Mouse (Mus musculus) megakaryocyte, embryonic 14.5 days (primary cell): ENCODE measurements around the gene Aff3. TPM values are rescaled to one million over a fixed set of nuclear protein-coding genes. Genes with fewer than 3 reads are reported as not detected.

Experiments used
- H3K27me3 ChIP-seq: replicated peaks from 2 replicates; pipeline ENCODE3; 2012; ENCODE audit warnings: inconsistent platforms
- H3K36me3 ChIP-seq: replicated peaks from 2 replicates; pipeline ENCODE3; 2012; ENCODE audit warnings: low read length, inconsistent platforms, mixed read lengths
- H3K4me1 ChIP-seq: 2 replicates; pipeline ENCODE4 v1.6.1; 2012; ENCODE audit warnings: inconsistent platforms
- H3K4me3 ChIP-seq: replicated peaks from 2 replicates; pipeline ENCODE3; 2012; ENCODE audit warnings: moderate library complexity, mild to moderate bottlenecking, inconsistent platforms
- H3K9me3 ChIP-seq: 2 replicates; pipeline ENCODE4 v1.6.1; 2012; ENCODE audit warnings: inconsistent platforms
- FLI1 ChIP-seq: IDR thresholded peaks from 2 replicates; pipeline ENCODE4 v1.6.1; 2012; ENCODE audit warnings: low read length, inconsistent platforms, mixed read lengths
- GATA1 ChIP-seq: IDR thresholded peaks from 3 replicates; pipeline ENCODE4 v1.6.1; 2012; ENCODE audit warnings: mixed read lengths, low read length, inconsistent platforms, borderline replicate concordance
- polyA plus RNA-seq: library from polyadenylated mRNA; stranded (reverse); fragments of >175 nt; gene quantifications from 2 replicates; pipeline ENCODE4 v1.2.3, GENCODE M21; 2012; ENCODE audit warnings: low replicate concordance; ENCODE audit not compliant: insufficient read depth

The Aff3 gene
- polyA plus RNA-seq, 1 experiment = 4.4 TPM

GRCm38 (mm10) chr1:38146008-38146407 lies 518.7 kb downstream of the Aff3 start:
- peaks cover 3% of the 10 kb centered on the region; the same call in 1 of the 2 replicates for H3K4me1 ChIP-seq
- H3K4me3 ChIP-seq = no peak overlapping the region
- H3K27me3 ChIP-seq = peaks cover 2% of the 10 kb centered on the region
- H3K36me3 ChIP-seq = no peaks in the 10 kb centered on the region
- no peak for TF ChIP-seq FLI1
- TF ChIP-seq GATA1 = no peak
- H3K9me3 ChIP-seq = peaks cover 10% of the 10 kb centered on the region

GRCm38 (mm10) chr1:38141371-38141770 lies 523.4 kb downstream of the Aff3 start:
- Histone ChIP-seq H3K36me3 (no peaks in the 10 kb centered on the region), H3K9me3 (peaks cover 5% of the 10 kb centered on the region; the same call in 1 of the 2 replicates), H3K4me1 (peaks cover 24% of the 10 kb centered on the region), H3K4me3 (no peak overlapping the region), H3K27me3 (peaks cover 2% of the 10 kb centered on the region)
- no peak for TF ChIP-seq GATA1
- TF ChIP-seq FLI1 = no peak

GRCm38 (mm10) chr1:38140911-38141310 lies 523.8 kb downstream of the Aff3 start:
- no peaks in the 10 kb centered on the region for H3K36me3 ChIP-seq
- peaks cover 2% of the 10 kb centered on the region for H3K27me3 ChIP-seq
- H3K9me3 ChIP-seq = peaks cover 5% of the 10 kb centered on the region; the same call in 1 of the 2 replicates
- peaks cover 24% of the 10 kb centered on the region for H3K4me1 ChIP-seq
- TF ChIP-seq FLI1 (no peak), GATA1 (no peak)
- H3K4me3 ChIP-seq = no peak overlapping the region

- Histone ChIP-seq H3K9me3 (peaks cover 11% of the 10 kb centered on the region), H3K27me3 (peaks cover 8% of the 10 kb centered on the region), H3K4me3 (no peak overlapping the region), H3K4me1 (peaks cover 24% of the 10 kb centered on the region), H3K36me3 (no peaks in the 10 kb centered on the region)
- TF ChIP-seq FLI1 (no peak), GATA1 (no peak)
Observed at GRCm38 (mm10) chr1:38139396-38139795, 525.4 kb downstream of the Aff3 start.

- H3K9me3 ChIP-seq = peaks cover 11% of the 10 kb centered on the region
- TF ChIP-seq FLI1 (no peak), GATA1 (no peak)
- H3K27me3 ChIP-seq = peaks cover 6% of the 10 kb centered on the region
- peaks cover 45% of the 10 kb centered on the region for H3K4me1 ChIP-seq
- no peak overlapping the region for H3K4me3 ChIP-seq
- no peaks in the 10 kb centered on the region for H3K36me3 ChIP-seq
Observed at GRCm38 (mm10) chr1:38132942-38133341, 531.8 kb downstream of the Aff3 start.

- TF ChIP-seq FLI1 (no peak), GATA1 (no peak)
- H3K4me3 ChIP-seq = peak overlapping the region; percentile 5
- no peaks in the 10 kb centered on the region for H3K36me3 ChIP-seq
- peaks cover 6% of the 10 kb centered on the region for H3K27me3 ChIP-seq
- peaks cover 11% of the 10 kb centered on the region for H3K9me3 ChIP-seq
- peaks cover 53% of the 10 kb centered on the region for H3K4me1 ChIP-seq
Observed at GRCm38 (mm10) chr1:38130715-38131483, 533.9 kb downstream of the Aff3 start.

- Histone ChIP-seq H3K4me3 (peak within 1 kb of the TSS; percentile 95), H3K9me3 (peaks cover 1% of the 10 kb centered on the region), H3K27me3 (peaks cover 2% of the 10 kb centered on the region), H3K4me1 (peaks cover 60% of the 10 kb centered on the region), H3K36me3 (no peaks in the 10 kb centered on the region)
- TF ChIP-seq FLI1 (no peak), GATA1 (no peak)
Observed at GRCm38 (mm10) chr1:38129501-38130267, 535.1 kb downstream of the Aff3 start, which contains the start of gene Rev1. Gene Rev1 (minus strand): TSS chr1:38129801.

GRCm38 (mm10) chr1:38128919-38129436 lies 535.8 kb downstream of the Aff3 start:
- Histone ChIP-seq H3K9me3 (no peaks in the 10 kb centered on the region), H3K27me3 (no peaks in the 10 kb centered on the region), H3K36me3 (no peaks in the 10 kb centered on the region), H3K4me1 (peaks cover 60% of the 10 kb centered on the region), H3K4me3 (peak overlapping the region; percentile 95)
- TF ChIP-seq GATA1 (no peak), FLI1 (no peak)

Other genes starting within 250 kb of the Aff3 start
- gene Lonrf2, start 171.8 kb upstream of the Aff3 start, polyA plus RNA-seq = not detected in 2 replicates
- gene Chst10, start 233.2 kb upstream of the Aff3 start, polyA plus RNA-seq = 1.1 TPM in 1 of 2 replicates, not detected in the other